Mouse (Mus musculus): ENCODE results near the gene Nr1d1. TPM values are rescaled to one million over a fixed set of nuclear protein-coding genes. Genes with fewer than 3 reads are reported as not detected.

The Nr1d1 gene
- total and polyA plus RNA-seq, 2 experiments, result 19.0 to 106 TPM

- peaks cover 10% of the 10 kb centered on the region for H3K36me3 ChIP-seq (ENCODE audit: control insufficient read depth, insufficient read depth, low read length)
- H3K27ac ChIP-seq (replicated peaks; ENCODE audit: insufficient read depth, low read depth, low read length), result peak overlapping the region; percentile 83
- WGBS, result 14% methylated on average over 9 of the region's 9 CpGs
- no peak overlapping the region for H3K4me3 ChIP-seq (ENCODE audit: insufficient read depth, low read depth, low read length)
- H3K79me2 ChIP-seq (ENCODE audit: control insufficient read depth, insufficient read depth, low read length), result 0 out of 2 replicates have a peak, but pooled peaks cover 3% of the 10 kb centered on the region
- TF ChIP-seq CTCF (IDR thresholded peaks at IDR 0.05; ENCODE audit: low read depth, low read length) (no peak), POLR2A (IDR thresholded peaks at IDR 0.05; ENCODE audit: extremely low read depth, insufficient read depth, low read length) (peak; percentile 59)
- H3K9ac ChIP-seq (ENCODE audit: low read depth, low read length), result peak overlapping the region; percentile 65
- no peaks in the 10 kb centered on the region for H3K27me3 ChIP-seq (ENCODE audit: control insufficient read depth, insufficient read depth, low read length)
- DNase-seq (ENCODE audit: extremely low read depth, low read depth, low spot score), result peak; percentile 80
- peaks cover 23% of the 10 kb centered on the region for H3K4me1 ChIP-seq (ENCODE audit: control insufficient read depth, insufficient read depth, low read length)
Measured at GRCm38 (mm10) chr11:98776843-98777590, 1.9 kb upstream of the Nr1d1 start.

GRCm38 (mm10) chr11:98776052-98776764 lies 1.1 kb upstream of the Nr1d1 start:
- Histone ChIP-seq H3K27me3 (ENCODE audit: control insufficient read depth, insufficient read depth, low read length) (no peaks in the 10 kb centered on the region), H3K4me1 (ENCODE audit: control insufficient read depth, insufficient read depth, low read length) (peaks cover 25% of the 10 kb centered on the region), H3K4me3 (ENCODE audit: insufficient read depth, low read depth, low read length) (no peak overlapping the region), H3K9ac (ENCODE audit: low read depth, low read length) (peak overlapping the region; percentile 65), H3K27ac (replicated peaks; ENCODE audit: insufficient read depth, low read depth, low read length) (peak overlapping the region; percentile 83), H3K79me2 (ENCODE audit: control insufficient read depth, insufficient read depth, low read length) (0 out of 2 replicates have a peak, but pooled peaks cover 3% of the 10 kb centered on the region), H3K36me3 (ENCODE audit: control insufficient read depth, insufficient read depth, low read length) (peaks cover 18% of the 10 kb centered on the region)
- WGBS, result 49% methylated on average over 12 of the region's 12 CpGs
- no peak for DNase-seq (ENCODE audit: extremely low read depth, low read depth, low spot score)
- TF ChIP-seq CTCF (IDR thresholded peaks at IDR 0.05; ENCODE audit: low read depth, low read length) (no peak), POLR2A (IDR thresholded peaks at IDR 0.05; ENCODE audit: extremely low read depth, insufficient read depth, low read length) (no peak)

GRCm38 (mm10) chr11:98775348-98776051 lies 367 bp upstream of the Nr1d1 start:
- Histone ChIP-seq H3K36me3 (ENCODE audit: control insufficient read depth, insufficient read depth, low read length) (peaks cover 24% of the 10 kb centered on the region), H3K27me3 (ENCODE audit: control insufficient read depth, insufficient read depth, low read length) (no peaks in the 10 kb centered on the region), H3K4me3 (ENCODE audit: insufficient read depth, low read depth, low read length) (peak overlapping the region; percentile 83), H3K79me2 (ENCODE audit: control insufficient read depth, insufficient read depth, low read length) (0 out of 2 replicates have a peak, but pooled peaks cover 3% of the 10 kb centered on the region), H3K27ac (replicated peaks; ENCODE audit: insufficient read depth, low read depth, low read length) (peak overlapping the region; percentile 83), H3K9ac (ENCODE audit: low read depth, low read length) (peak overlapping the region; percentile 60), H3K4me1 (ENCODE audit: control insufficient read depth, insufficient read depth, low read length) (peaks cover 26% of the 10 kb centered on the region)
- WGBS, result under 1% methylated on average over 15 of the region's 15 CpGs
- DNase-seq (ENCODE audit: extremely low read depth, low read depth, low spot score), result peak; percentile 100
- TF ChIP-seq CTCF (IDR thresholded peaks at IDR 0.05; ENCODE audit: low read depth, low read length) (no peak), POLR2A (IDR thresholded peaks at IDR 0.05; ENCODE audit: extremely low read depth, insufficient read depth, low read length) (no peak)

- Histone ChIP-seq H3K9ac (ENCODE audit: low read depth, low read length) (peak overlapping the region; percentile 85), H3K27ac (replicated peaks; ENCODE audit: insufficient read depth, low read depth, low read length) (peak overlapping the region; percentile 96), H3K4me3 (ENCODE audit: insufficient read depth, low read depth, low read length) (peak overlapping the region; percentile 83), H3K36me3 (ENCODE audit: control insufficient read depth, insufficient read depth, low read length) (peaks cover 41% of the 10 kb centered on the region), H3K79me2 (ENCODE audit: control insufficient read depth, insufficient read depth, low read length) (0 out of 2 replicates have a peak, but pooled peaks cover 3% of the 10 kb centered on the region), H3K4me1 (ENCODE audit: control insufficient read depth, insufficient read depth, low read length) (peaks cover 28% of the 10 kb centered on the region), H3K27me3 (ENCODE audit: control insufficient read depth, insufficient read depth, low read length) (no peaks in the 10 kb centered on the region)
- DNase-seq (ENCODE audit: extremely low read depth, low read depth, low spot score), result peak; percentile 97
- TF ChIP-seq CTCF (IDR thresholded peaks at IDR 0.05; ENCODE audit: low read depth, low read length) (0 out of 2 replicates have a peak, but pooled peaks have one; percentile 9), POLR2A (IDR thresholded peaks at IDR 0.05; ENCODE audit: extremely low read depth, insufficient read depth, low read length) (peak; percentile 91)
- WGBS, result under 1% methylated on average over 37 of the region's 37 CpGs
Measured at GRCm38 (mm10) chr11:98773635-98774295, 1.4 kb downstream of the Nr1d1 start.

- peak; percentile 91 for DNase-seq (ENCODE audit: extremely low read depth, low read depth, low spot score)
- peaks cover 49% of the 10 kb centered on the region for H3K36me3 ChIP-seq (ENCODE audit: control insufficient read depth, insufficient read depth, low read length)
- peaks cover 26% of the 10 kb centered on the region for H3K4me1 ChIP-seq (ENCODE audit: control insufficient read depth, insufficient read depth, low read length)
- H3K4me3 ChIP-seq (ENCODE audit: insufficient read depth, low read depth, low read length), result peak overlapping the region; percentile 44
- 5% methylated on average over 8 of the region's 8 CpGs for WGBS
- no peaks in the 10 kb centered on the region for H3K27me3 ChIP-seq (ENCODE audit: control insufficient read depth, insufficient read depth, low read length)
- H3K27ac ChIP-seq (replicated peaks; ENCODE audit: insufficient read depth, low read depth, low read length), result peak overlapping the region; percentile 45
- TF ChIP-seq POLR2A (IDR thresholded peaks at IDR 0.05; ENCODE audit: extremely low read depth, insufficient read depth, low read length), result no peak
- no peak for TF ChIP-seq CTCF (IDR thresholded peaks at IDR 0.05; ENCODE audit: low read depth, low read length)
- peak overlapping the region; percentile 39 for H3K9ac ChIP-seq (ENCODE audit: low read depth, low read length)
- H3K79me2 ChIP-seq (ENCODE audit: control insufficient read depth, insufficient read depth, low read length), result 0 out of 2 replicates have a peak, but pooled peaks cover 3% of the 10 kb centered on the region
Measured at GRCm38 (mm10) chr11:98772667-98773171, 2.4 kb downstream of the Nr1d1 start.

Data from liver, adult 2 months (tissue).